Mouse (Mus musculus): ENCODE data around the gene Olfr213. TPM values are rescaled to one million over a fixed set of nuclear protein-coding genes. Genes with fewer than 3 reads are reported as not detected.
"Not testable (repeated sequence)": the region's sequence is repeated elsewhere in the genome, so short reads cannot be mapped to it uniquely, and the experiment has no call there.

Olfr213 gene
- not detected in 2 replicates for polyA plus RNA-seq (2016; fragmentation: Nextera tagmentation; extraction: Ambion mirVana)

DNA sequence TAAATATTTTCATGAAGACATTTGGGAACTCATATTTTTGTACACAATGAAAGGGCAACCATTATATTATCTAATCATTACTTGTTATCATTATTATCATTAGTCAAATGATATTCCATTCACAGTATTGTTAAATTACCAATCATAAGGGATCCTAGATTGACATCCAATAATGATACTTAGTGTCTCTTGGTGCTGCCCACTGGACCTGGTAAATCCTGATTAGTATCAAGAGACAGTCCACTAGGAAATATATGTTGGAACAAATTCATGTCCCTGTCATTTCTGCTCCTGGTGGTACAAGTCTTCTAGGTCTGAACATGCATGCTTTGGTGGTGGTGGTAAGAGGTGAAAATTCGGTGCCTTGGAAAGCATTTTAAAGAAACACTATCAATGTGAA is at the start of gene Olfr213:
Gene Olfr213 (plus strand): TSS at position 301 of the 400 bp plus-strand sequence.
- no peaks in the 10 kb centered on the region for H3K9me3 ChIP-seq
- ATAC-seq (ENCODE audit: low FRiP score): no peak
- no peak within 1 kb of the TSS for H3K27ac ChIP-seq
- H3K9ac ChIP-seq: no peak within 1 kb of the TSS
- no peak within 1 kb of the TSS for H3K4me3 ChIP-seq (replicated peaks)
- WGBS: 76% methylated on average over 1 of the region's 1 CpGs
- no peaks in the 10 kb centered on the region for H3K36me3 ChIP-seq (replicated peaks)
- no peaks in the 10 kb centered on the region for H3K27me3 ChIP-seq
- no peak within 1 kb of the TSS for H3K4me2 ChIP-seq
- no peaks in the 10 kb centered on the region for H3K4me1 ChIP-seq

GRCm38 (mm10) chr6:116488791-116489190 is 49.5 kb upstream of the Olfr213 start, which contains the start of gene Olfr211:
Gene Olfr211 (plus strand): TSS chr6:116489091.
- no peaks in the 10 kb centered on the region for H3K36me3 ChIP-seq (replicated peaks)
- H3K27ac ChIP-seq: no peak within 1 kb of the TSS
- no peaks in the 10 kb centered on the region for H3K27me3 ChIP-seq
- H3K9ac ChIP-seq: no peak within 1 kb of the TSS
- H3K4me1 ChIP-seq: 0 out of 2 replicates have a peak, but pooled peaks cover 2% of the 10 kb centered on the region
- H3K9me3 ChIP-seq: no peaks in the 10 kb centered on the region
- ATAC-seq (ENCODE audit: low FRiP score): no peak
- no peak within 1 kb of the TSS for H3K4me2 ChIP-seq
- WGBS: 73% methylated on average over 4 of the region's 4 CpGs
- H3K4me3 ChIP-seq (replicated peaks): no peak within 1 kb of the TSS

- 87% methylated on average over 5 of the region's 5 CpGs for WGBS
These were observed 44.5 kb upstream of the Olfr213 start for GRCm38 (mm10) chr6:116493742-116494141.

GRCm38 (mm10) chr6:116495960-116496359 is 42.3 kb upstream of the Olfr213 start:
- WGBS: 90% methylated on average over 1 of the region's 1 CpGs
- H3K9me3 ChIP-seq: no peaks in the 10 kb centered on the region
- no peak overlapping the region for H3K27ac ChIP-seq
- H3K27me3 ChIP-seq: no peaks in the 10 kb centered on the region
- no peaks in the 10 kb centered on the region for H3K4me1 ChIP-seq
- no peak overlapping the region for H3K9ac ChIP-seq
- H3K4me2 ChIP-seq: no peak overlapping the region
- ATAC-seq (ENCODE audit: low FRiP score): no peak
- H3K4me3 ChIP-seq (replicated peaks): no peak overlapping the region
- no peaks in the 10 kb centered on the region for H3K36me3 ChIP-seq (replicated peaks)

More at GRCm38 (mm10) chr6:116493742-116494141, 44.5 kb upstream of the Olfr213 start:
- H3K4me2 ChIP-seq: no peak overlapping the region
- H3K27me3 ChIP-seq: no peaks in the 10 kb centered on the region
- no peaks in the 10 kb centered on the region for H3K9me3 ChIP-seq
- 0 out of 2 replicates have a peak, but pooled peaks cover 2% of the 10 kb centered on the region for H3K4me1 ChIP-seq
- H3K9ac ChIP-seq: no peak overlapping the region
- H3K27ac ChIP-seq: no peak overlapping the region
- no peak for ATAC-seq (ENCODE audit: low FRiP score)
- no peak overlapping the region for H3K4me3 ChIP-seq (replicated peaks)
- no peaks in the 10 kb centered on the region for H3K36me3 ChIP-seq (replicated peaks)

DNA sequence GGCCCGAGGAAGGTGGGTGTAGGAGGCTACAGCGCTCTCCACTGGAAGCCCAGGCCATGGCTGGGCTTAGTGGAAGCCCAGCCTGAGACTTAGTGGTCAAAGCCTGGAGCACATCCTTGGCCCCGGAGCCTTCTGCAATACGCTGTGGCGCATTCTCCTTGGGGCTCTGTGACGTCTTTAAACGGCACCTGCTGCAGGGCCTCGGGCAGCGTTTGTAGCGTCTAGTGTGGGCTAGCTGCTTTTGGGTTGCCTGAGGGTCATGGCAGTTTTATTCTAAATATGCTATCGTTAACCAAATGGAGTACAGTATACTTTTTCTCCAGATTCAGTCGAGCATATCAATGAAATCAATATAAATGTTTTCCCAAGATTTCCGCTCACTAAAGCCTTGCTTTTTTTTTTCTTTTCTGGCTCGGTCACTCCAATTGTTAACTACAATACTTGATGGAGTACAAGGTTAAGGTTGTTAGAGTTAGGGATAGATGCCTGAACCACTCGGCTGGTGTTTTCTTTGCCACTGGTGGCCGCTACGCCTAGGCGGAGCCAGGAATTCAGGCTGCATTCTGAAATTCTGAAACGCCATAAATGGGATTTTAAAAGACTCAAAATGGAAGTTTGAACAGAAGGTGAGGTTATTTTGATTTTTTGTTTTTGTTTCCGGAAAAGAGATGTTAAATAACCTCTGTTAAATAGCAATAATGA is 31.8 kb upstream of the Olfr213 start, which contains the start of gene Olfr212:
Gene Olfr212 (plus strand): TSS at position 215 of the 702 bp plus-strand sequence.
- not testable (repeated sequence) for H3K36me3 ChIP-seq (replicated peaks); H3K27me3 ChIP-seq; H3K9ac ChIP-seq; H3K4me3 ChIP-seq (replicated peaks); H3K4me2 ChIP-seq; H3K27ac ChIP-seq; H3K4me1 ChIP-seq; ATAC-seq (ENCODE audit: low FRiP score)
- WGBS: 92% methylated on average over 20 of the region's 20 CpGs
- peaks cover 13% of the 10 kb centered on the region for H3K9me3 ChIP-seq

GRCm38 (mm10) chr6:116514832-116515231 is 23.4 kb upstream of the Olfr213 start:
- no peak overlapping the region for H3K27ac ChIP-seq
- no peak overlapping the region for H3K4me3 ChIP-seq (replicated peaks)
- H3K9me3 ChIP-seq: no peaks in the 10 kb centered on the region
- no peaks in the 10 kb centered on the region for H3K27me3 ChIP-seq
- no peak overlapping the region for H3K9ac ChIP-seq
- no peaks in the 10 kb centered on the region for H3K36me3 ChIP-seq (replicated peaks)
- no peak for ATAC-seq (ENCODE audit: low FRiP score)
- no peak overlapping the region for H3K4me2 ChIP-seq
- no peaks in the 10 kb centered on the region for H3K4me1 ChIP-seq

DNA sequence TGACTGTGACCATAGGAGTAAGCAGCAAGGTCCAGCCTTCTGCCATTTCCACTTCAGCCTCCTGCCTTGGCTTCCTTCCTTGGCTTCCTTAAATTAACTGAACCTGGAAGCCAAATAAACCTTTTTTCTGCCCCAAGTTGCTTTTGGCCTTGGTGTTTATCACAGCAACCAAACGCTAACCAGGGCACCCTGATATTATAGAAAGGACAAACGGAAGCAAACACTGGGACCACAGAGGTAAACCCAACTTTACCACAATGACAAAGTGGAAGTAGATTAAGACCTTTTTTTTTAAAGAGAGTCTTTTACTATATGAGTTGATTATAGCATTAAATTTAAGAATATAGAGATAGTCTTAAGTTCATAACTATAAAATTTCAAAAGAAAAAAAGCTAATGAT is 4.2 kb downstream of the Olfr213 start:
- H3K4me2 ChIP-seq: no peak overlapping the region
- no peaks in the 10 kb centered on the region for H3K27me3 ChIP-seq
- H3K9me3 ChIP-seq: no peaks in the 10 kb centered on the region
- no peak overlapping the region for H3K9ac ChIP-seq
- no peaks in the 10 kb centered on the region for H3K4me1 ChIP-seq
- H3K27ac ChIP-seq: no peak overlapping the region
- H3K4me3 ChIP-seq (replicated peaks): no peak overlapping the region
- H3K36me3 ChIP-seq (replicated peaks): no peaks in the 10 kb centered on the region
- 88% methylated on average over 2 of the region's 2 CpGs for WGBS
- ATAC-seq (ENCODE audit: low FRiP score): no peak

DNA sequence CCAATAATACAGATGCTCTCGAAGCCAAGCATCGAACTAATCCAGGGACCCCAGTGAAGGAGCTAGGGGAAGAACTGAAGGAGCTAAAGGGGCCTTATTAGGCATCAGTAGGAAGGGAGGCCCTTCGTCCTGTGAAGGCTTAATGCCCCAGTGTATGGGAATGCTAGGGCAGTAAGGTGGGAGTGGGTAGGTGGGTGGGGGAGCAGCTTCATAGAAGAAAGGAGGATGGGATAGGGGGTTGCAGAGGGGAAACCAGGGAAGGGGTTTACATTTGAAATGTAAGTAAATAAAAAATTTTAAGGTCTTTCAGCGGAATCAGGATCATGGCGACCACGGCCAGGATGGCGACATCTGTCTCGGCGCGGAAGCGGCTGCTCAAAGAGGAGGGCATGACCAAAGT is 12.6 kb downstream of the Olfr213 start, which contains the start of gene Gm5580:
Gene Gm5580 (plus strand): TSS at position 301 of the 400 bp plus-strand sequence.
- not testable (repeated sequence) for H3K4me3 ChIP-seq (replicated peaks); H3K9ac ChIP-seq; H3K4me2 ChIP-seq; H3K9me3 ChIP-seq; H3K36me3 ChIP-seq (replicated peaks); H3K4me1 ChIP-seq; ATAC-seq (ENCODE audit: low FRiP score); H3K27ac ChIP-seq; H3K27me3 ChIP-seq
- 95% methylated on average over 11 of the region's 11 CpGs for whole genome bisulfite sequencing

DNA sequence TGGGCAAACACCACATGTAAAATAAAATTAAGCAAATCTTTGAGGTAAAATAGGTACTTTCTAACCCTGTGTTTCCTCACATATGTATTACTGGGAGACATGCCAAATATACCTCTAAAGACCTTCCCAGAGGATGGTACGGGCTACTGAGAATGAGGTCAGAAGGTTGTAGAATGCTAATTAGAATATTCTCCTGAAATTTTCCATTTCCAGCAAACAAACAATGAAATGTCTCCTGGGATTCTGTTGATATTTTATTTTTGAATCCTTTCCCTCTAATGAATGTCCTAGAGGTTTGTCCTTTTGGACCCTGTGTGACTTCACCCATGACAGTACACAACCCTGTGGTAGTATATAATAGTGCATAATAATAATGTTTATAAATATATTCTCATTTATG is 15.7 kb downstream of the Olfr213 start, which contains the start of gene Olfr214:
Gene Olfr214 (plus strand): TSS at position 301 of the 400 bp plus-strand sequence.
- Histone ChIP-seq H3K36me3 (replicated peaks) (no peaks in the 10 kb centered on the region), H3K27ac (no peak within 1 kb of the TSS), H3K4me1 (no peaks in the 10 kb centered on the region), H3K9me3 (no peaks in the 10 kb centered on the region), H3K4me3 (replicated peaks) (no peak within 1 kb of the TSS), H3K4me2 (no peak within 1 kb of the TSS), H3K9ac (no peak within 1 kb of the TSS), H3K27me3 (no peaks in the 10 kb centered on the region)
- 76% methylated on average over 1 of the region's 1 CpGs for WGBS
- no peak for ATAC-seq (ENCODE audit: low FRiP score)

DNA sequence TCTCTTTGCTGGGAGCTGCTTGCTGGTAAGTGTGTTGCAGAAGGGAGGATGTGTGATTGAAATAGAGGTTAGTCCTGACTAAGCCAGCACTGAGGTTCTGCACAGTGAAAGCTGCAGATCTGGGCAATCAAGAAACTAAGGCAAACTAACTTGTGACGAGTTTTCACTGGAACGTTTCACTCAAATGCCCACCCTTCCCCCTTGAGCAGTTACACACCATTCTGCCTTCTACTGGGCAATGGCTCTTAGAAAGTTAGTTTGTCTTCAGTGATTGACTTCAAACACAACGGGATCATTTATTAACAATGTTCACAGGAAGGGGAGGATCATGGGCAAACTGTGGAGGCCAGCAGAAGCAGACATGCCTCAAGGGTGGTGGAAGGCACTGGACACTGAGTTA is 16.7 kb downstream of the Olfr213 start:
- H3K9me3 ChIP-seq: no peaks in the 10 kb centered on the region
- H3K27me3 ChIP-seq: no peaks in the 10 kb centered on the region
- H3K4me1 ChIP-seq: no peaks in the 10 kb centered on the region
- WGBS: 80% methylated on average over 3 of the region's 3 CpGs
- H3K9ac ChIP-seq: no peak overlapping the region
- ATAC-seq (ENCODE audit: low FRiP score): no peak
- no peak overlapping the region for H3K4me3 ChIP-seq (replicated peaks)
- H3K27ac ChIP-seq: no peak overlapping the region
- no peaks in the 10 kb centered on the region for H3K36me3 ChIP-seq (replicated peaks)
- H3K4me2 ChIP-seq: no peak overlapping the region

DNA sequence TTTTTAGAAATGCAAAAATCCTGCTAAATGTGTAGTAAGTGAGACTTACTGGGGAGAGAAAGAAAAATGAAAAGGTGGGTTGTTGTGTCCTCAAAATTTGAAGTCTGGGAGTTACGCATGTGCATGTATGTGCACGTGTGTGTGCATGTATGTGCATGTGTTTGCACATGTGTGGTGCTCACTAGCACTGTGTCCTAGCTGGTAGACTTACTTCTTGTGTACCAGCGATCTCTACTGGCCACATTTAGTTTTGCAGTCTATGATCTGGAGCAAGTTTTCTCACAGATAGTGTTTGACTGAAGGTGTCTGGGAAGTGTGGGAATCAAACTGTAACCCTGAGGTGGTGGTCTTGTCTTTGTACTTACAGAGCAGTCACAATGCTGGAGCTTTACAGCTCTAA is 31.6 kb downstream of the Olfr213 start:
- H3K9ac ChIP-seq: no peak overlapping the region
- 35% methylated on average over 3 of the region's 3 CpGs for WGBS

GRCm38 (mm10) chr6:116584095-116584494 is 45.8 kb downstream of the Olfr213 start, which contains the start of gene Olfr215:
Gene Olfr215 (minus strand): TSS chr6:116584195.
- Histone ChIP-seq H3K9ac (no peak within 1 kb of the TSS), H3K27me3 (no peaks in the 10 kb centered on the region), H3K9me3 (no peaks in the 10 kb centered on the region), H3K4me1 (no peaks in the 10 kb centered on the region), H3K4me2 (no peak within 1 kb of the TSS), H3K27ac (no peak within 1 kb of the TSS), H3K36me3 (replicated peaks) (no peaks in the 10 kb centered on the region), H3K4me3 (replicated peaks) (no peak within 1 kb of the TSS)
- WGBS: 65% methylated on average over 4 of the region's 4 CpGs
- ATAC-seq (ENCODE audit: low FRiP score): no peak

More for the DNA sequence above, 31.6 kb downstream of the Olfr213 start:
- no peak for ATAC-seq (ENCODE audit: low FRiP score)
- Histone ChIP-seq H3K36me3 (replicated peaks) (no peaks in the 10 kb centered on the region), H3K4me3 (replicated peaks) (no peak overlapping the region), H3K27me3 (no peaks in the 10 kb centered on the region), H3K27ac (no peak overlapping the region), H3K9me3 (no peaks in the 10 kb centered on the region), H3K4me1 (no peaks in the 10 kb centered on the region), H3K4me2 (no peak overlapping the region)
